Mouse (Mus musculus) CH12.LX (cell line): ENCODE data around the gene Micall2.
A peak's percentile ranks its signal among the peaks of the same experiment; 100 is the strongest.

Source experiments
- CTCF ChIP-seq, 2 experiments: IDR thresholded peaks in 1 of 2; conservative IDR thresholded peaks in 1 of 2; 2 replicates each; pipeline ENCODE4 v1.5.1; 2011 to 2012; ENCODE audit warnings: low read depth in 2 of 2, low read length in 2 of 2, improper control_type of control experiment in 1 of 2, inconsistent platforms in 1 of 2, mild to moderate bottlenecking in 1 of 2, moderate library complexity in 1 of 2
- RAD21 ChIP-seq: IDR thresholded peaks from 2 replicates; pipeline ENCODE4 v1.6.1; 2011; ENCODE audit warnings: low read depth, mild to moderate bottlenecking, low read length, improper control_type of control experiment, moderate library complexity
- RCOR1 ChIP-seq: conservative IDR thresholded peaks from 2 replicates; pipeline ENCODE4 v1.6.1; 2012; ENCODE audit warnings: low read depth, mild to moderate bottlenecking, inconsistent platforms, low read length, improper control_type of control experiment
- SIN3A ChIP-seq: IDR thresholded peaks from 2 replicates; pipeline ENCODE4 v1.6.1; 2012; ENCODE audit warnings: low read length, improper control_type of control experiment, inconsistent platforms
- USF1 ChIP-seq: IDR thresholded peaks from 2 replicates; pipeline ENCODE4 v1.6.1; 2014; ENCODE audit warnings: low read depth, mild to moderate bottlenecking, inconsistent platforms, low read length, improper control_type of control experiment

DNA sequence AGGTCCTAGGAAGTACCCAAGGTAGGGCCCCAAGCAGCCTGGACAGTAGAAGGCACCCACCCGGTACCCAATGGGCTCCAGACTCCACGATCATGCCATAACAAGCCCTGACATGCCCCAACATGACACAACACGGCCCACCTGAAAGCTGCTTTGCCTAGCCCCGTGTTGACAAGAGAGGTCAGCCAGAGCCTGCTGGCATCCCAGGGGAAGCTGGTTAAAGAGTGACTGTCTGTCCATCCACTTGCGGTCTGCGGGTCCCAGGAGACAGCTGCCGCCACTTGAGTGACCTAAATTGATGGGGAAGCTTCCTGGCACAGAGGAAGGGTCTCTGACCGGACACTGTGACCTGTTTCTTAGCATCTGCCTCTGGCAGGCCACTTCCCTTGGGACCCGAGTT lies 13.0 kb downstream of the Micall2 start:
- TF ChIP-seq RAD21 (no peak), CTCF (conservative IDR thresholded peaks at IDR 0.05 in 1 of 2, IDR thresholded peaks at IDR 0.05 in 1 of 2; ENCODE audit: low read depth in 2 of 2, low read length in 2 of 2) (no peak; a peak in 1 of 4 replicates), USF1 (no peak), SIN3A (peak; percentile 86; the same call in 1 of the 2 replicates), RCOR1 (no peak)
